Mouse (Mus musculus): ENCODE data around the gene Aif1. TPM values are rescaled to one million over a fixed set of nuclear protein-coding genes. Genes with fewer than 3 reads are reported as not detected.

Aif1 gene
- polyA plus RNA-seq, 1 experiment from 2014 or later = 6.2 TPM

DNA sequence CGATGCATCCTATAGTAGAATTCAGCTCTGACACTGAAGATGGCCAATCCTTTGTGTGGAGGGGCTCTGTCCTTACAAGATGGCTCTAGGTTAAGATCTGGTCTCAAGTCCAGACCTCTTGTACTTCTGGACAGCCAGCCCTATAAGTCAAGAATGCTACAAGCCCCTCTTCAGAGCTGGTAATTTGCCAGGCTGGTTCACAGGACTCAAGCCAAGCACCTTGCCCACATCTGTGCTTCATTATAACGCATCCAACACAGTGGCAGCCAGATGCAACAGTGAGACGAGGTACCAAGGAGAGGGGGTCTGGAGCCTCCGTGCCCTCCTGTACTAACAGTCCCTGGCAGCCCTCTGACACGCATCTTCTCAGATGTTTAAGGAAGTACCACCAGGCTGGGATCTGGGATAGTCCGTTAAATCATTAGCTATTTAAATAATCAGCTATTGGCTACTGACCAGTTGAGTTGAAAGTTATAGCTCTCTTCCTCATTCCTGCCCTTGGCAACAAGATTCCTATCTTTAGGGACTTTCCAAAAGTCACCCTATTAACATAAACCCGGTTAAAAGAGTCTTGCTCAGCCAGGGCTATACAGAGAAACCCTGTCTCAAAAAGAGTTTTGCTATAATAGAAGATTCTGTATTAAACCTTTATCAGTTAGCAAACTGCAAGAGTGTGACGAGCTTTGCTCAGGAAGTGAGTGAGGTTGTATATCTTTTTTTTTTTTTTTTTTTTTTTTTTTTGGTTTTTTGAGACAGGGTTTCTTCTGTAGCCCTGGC lies 1.5 kb downstream of the Aif1 start:
- WGBS = 80% methylated on average over 8 of the region's 8 CpGs
- H3K4me2 ChIP-seq (ENCODE audit: low read length) = no peak overlapping the region
- no peaks in the 10 kb centered on the region for H3K36me3 ChIP-seq (ENCODE audit: control insufficient read depth, insufficient read depth, low read length)
- H3K27me3 ChIP-seq (ENCODE audit: control insufficient read depth, insufficient read depth, low read depth, low read length) = no peaks in the 10 kb centered on the region
- H3K9me3 ChIP-seq (replicated peaks; ENCODE audit: control insufficient read depth, low read length, poor library complexity, severe bottlenecking) = no peaks in the 10 kb centered on the region
- no peak overlapping the region for H3K27ac ChIP-seq (ENCODE audit: low read length)
- no peaks in the 10 kb centered on the region for H3K4me1 ChIP-seq (ENCODE audit: control insufficient read depth, insufficient read depth, low read length)
- H3K4me3 ChIP-seq (ENCODE audit: low read depth, low read length) = no peak overlapping the region
- no peak for ATAC-seq
- no peak overlapping the region for H3K9ac ChIP-seq (ENCODE audit: low read depth, low read length)

DNA sequence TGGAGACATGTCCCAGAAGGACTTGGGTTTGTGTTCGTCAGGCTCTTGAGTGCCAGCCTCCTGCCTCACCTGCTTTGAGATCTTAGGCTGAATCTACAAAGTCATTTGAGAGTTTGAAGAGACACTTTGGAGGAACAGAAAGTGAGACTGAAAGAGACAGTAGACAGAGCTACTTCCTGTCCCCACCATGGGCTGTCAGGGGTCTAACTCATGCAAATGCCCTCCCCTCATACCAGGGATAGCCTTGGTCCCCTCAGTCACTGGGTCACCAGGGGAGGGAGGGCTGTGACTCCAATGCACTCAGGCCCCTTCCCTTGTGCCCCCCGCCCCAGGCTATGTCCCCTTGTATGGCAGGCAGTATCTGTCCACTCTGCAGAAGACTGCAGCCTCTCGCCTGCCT lies 2.5 kb downstream of the Aif1 start:
- H3K4me3 ChIP-seq (ENCODE audit: low read depth, low read length) = no peak overlapping the region
- no peaks in the 10 kb centered on the region for H3K36me3 ChIP-seq (ENCODE audit: control insufficient read depth, insufficient read depth, low read length)
- 82% methylated on average over 3 of the region's 3 CpGs for WGBS
- no peak for ATAC-seq
- H3K4me2 ChIP-seq (ENCODE audit: low read length) = no peak overlapping the region
- H3K9me3 ChIP-seq (replicated peaks; ENCODE audit: control insufficient read depth, low read length, poor library complexity, severe bottlenecking) = no peaks in the 10 kb centered on the region
- no peak overlapping the region for H3K27ac ChIP-seq (ENCODE audit: low read length)
- no peak overlapping the region for H3K9ac ChIP-seq (ENCODE audit: low read depth, low read length)
- no peaks in the 10 kb centered on the region for H3K27me3 ChIP-seq (ENCODE audit: control insufficient read depth, insufficient read depth, low read depth, low read length)
- no peaks in the 10 kb centered on the region for H3K4me1 ChIP-seq (ENCODE audit: control insufficient read depth, insufficient read depth, low read length)

DNA sequence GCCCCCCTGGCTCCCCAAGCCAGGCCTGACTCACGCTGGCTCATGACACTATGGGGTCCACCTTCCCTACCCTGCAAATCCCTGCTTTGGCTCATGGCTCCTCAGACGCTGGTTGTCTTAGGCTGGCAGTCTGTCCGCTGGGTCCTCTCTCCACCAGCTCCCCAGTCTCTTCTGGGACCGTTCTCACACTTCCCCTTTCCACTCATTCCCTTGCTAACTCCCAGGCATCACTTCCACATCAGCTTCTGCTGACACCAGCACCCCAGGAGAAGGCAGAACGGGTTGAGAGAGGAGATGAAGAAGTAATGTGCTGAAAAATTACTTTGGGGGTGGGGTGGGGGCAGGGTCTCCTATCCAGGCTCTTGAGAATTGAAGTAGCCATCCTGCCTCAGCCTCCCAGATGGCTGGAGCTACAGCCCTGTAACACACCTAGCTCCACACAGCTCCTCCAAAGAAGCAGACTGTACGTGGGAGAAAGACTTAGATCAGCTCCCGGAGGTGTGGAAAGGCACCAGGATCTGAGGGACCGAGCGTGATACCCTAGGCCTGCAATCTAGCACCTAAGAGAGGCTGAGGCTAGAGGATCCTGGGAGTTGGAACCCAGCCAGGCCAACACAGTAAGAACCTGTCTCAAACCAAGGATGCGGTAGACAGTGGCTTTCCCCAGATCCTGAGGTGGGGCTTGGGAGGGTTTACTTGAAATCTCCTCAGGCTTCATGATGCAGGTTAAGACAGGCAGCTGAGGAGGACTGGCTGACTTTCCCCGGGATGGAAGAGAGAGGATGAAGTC lies 3.2 kb downstream of the Aif1 start:
- Histone ChIP-seq H3K9ac (ENCODE audit: low read depth, low read length) (no peak overlapping the region), H3K27ac (ENCODE audit: low read length) (no peak overlapping the region), H3K4me3 (ENCODE audit: low read depth, low read length) (no peak overlapping the region), H3K4me2 (ENCODE audit: low read length) (no peak overlapping the region), H3K9me3 (replicated peaks; ENCODE audit: control insufficient read depth, low read length, poor library complexity, severe bottlenecking) (no peaks in the 10 kb centered on the region), H3K36me3 (ENCODE audit: control insufficient read depth, insufficient read depth, low read length) (no peaks in the 10 kb centered on the region), H3K4me1 (ENCODE audit: control insufficient read depth, insufficient read depth, low read length) (no peaks in the 10 kb centered on the region), H3K27me3 (ENCODE audit: control insufficient read depth, insufficient read depth, low read depth, low read length) (no peaks in the 10 kb centered on the region)
- 67% methylated on average over 11 of the region's 11 CpGs for WGBS
- no peak for ATAC-seq

DNA sequence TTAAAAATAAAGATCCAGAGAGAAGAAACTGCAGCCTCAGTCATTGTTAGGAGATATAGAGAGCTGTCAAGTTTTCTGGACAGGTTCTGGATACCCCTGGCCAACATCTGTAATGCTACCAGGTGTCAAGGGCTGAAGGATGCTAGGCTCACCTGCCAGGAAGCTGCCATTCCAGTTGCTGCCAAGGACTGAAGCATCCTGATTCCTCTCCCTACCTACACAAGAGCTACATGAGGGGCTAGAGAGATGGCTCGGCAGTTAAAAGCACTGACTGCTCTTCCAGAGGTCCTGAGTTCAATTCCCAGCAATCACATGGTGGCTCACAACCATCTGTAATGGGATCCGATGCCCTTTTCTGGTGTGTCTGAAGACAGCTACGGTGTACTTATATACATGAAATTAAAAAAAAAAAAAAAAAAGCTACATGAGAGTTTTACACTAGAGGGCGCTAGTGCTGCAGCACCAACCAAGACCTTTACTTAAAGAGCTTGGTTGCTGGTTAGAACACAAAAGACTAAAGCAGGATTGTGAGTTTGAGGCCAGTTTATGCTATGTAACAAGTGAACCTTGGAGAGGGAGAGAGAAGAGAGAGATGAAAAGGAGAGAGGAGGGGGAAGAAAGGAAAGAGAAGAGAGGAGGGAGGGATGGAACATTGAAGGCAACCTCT lies 7.2 kb downstream of the Aif1 start:
- H3K36me3 ChIP-seq (ENCODE audit: control insufficient read depth, insufficient read depth, low read length) = no peaks in the 10 kb centered on the region
- ATAC-seq = no peak
- H3K27me3 ChIP-seq (ENCODE audit: control insufficient read depth, insufficient read depth, low read depth, low read length) = no peaks in the 10 kb centered on the region
- peaks cover 10% of the 10 kb centered on the region for H3K4me1 ChIP-seq (ENCODE audit: control insufficient read depth, insufficient read depth, low read length)
- 18% methylated on average over 4 of the region's 4 CpGs for WGBS
- no peaks in the 10 kb centered on the region for H3K9me3 ChIP-seq (replicated peaks; ENCODE audit: control insufficient read depth, low read length, poor library complexity, severe bottlenecking)
- no peak overlapping the region for H3K9ac ChIP-seq (ENCODE audit: low read depth, low read length)
- no peak overlapping the region for H3K4me2 ChIP-seq (ENCODE audit: low read length)
- H3K27ac ChIP-seq (ENCODE audit: low read length) = no peak overlapping the region
- no peak overlapping the region for H3K4me3 ChIP-seq (ENCODE audit: low read depth, low read length)

DNA sequence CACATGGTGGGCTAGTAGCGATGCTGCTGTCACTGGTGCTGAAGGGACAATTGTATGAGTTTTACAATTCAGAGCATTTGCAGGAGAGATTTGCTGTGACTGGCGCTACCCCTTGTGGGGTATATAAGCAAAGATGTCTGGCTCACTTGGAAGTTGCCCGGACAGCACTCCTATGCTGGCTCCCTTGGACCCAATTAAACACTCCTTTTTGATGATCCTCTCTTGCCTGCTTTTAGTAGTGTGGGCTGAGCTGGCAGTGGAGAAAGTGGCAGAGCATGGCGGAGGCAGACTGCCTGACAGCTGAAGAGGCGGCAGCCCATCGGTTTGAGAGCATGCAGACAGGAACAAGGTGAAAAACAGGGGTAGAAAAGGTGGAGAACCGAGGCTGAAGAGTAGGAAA lies 8.1 kb downstream of the Aif1 start:
- ATAC-seq = no peak
- H3K4me3 ChIP-seq (ENCODE audit: low read depth, low read length) = no peak overlapping the region
- no peaks in the 10 kb centered on the region for H3K36me3 ChIP-seq (ENCODE audit: control insufficient read depth, insufficient read depth, low read length)
- H3K9me3 ChIP-seq (replicated peaks; ENCODE audit: control insufficient read depth, low read length, poor library complexity, severe bottlenecking) = no peaks in the 10 kb centered on the region
- no peak overlapping the region for H3K9ac ChIP-seq (ENCODE audit: low read depth, low read length)
- no peak overlapping the region for H3K27ac ChIP-seq (ENCODE audit: low read length)
- H3K27me3 ChIP-seq (ENCODE audit: control insufficient read depth, insufficient read depth, low read depth, low read length) = no peaks in the 10 kb centered on the region
- H3K4me2 ChIP-seq (ENCODE audit: low read length) = no peak overlapping the region
- peaks cover 16% of the 10 kb centered on the region for H3K4me1 ChIP-seq (ENCODE audit: control insufficient read depth, insufficient read depth, low read length)
- 88% methylated on average over 7 of the region's 7 CpGs for WGBS

DNA sequence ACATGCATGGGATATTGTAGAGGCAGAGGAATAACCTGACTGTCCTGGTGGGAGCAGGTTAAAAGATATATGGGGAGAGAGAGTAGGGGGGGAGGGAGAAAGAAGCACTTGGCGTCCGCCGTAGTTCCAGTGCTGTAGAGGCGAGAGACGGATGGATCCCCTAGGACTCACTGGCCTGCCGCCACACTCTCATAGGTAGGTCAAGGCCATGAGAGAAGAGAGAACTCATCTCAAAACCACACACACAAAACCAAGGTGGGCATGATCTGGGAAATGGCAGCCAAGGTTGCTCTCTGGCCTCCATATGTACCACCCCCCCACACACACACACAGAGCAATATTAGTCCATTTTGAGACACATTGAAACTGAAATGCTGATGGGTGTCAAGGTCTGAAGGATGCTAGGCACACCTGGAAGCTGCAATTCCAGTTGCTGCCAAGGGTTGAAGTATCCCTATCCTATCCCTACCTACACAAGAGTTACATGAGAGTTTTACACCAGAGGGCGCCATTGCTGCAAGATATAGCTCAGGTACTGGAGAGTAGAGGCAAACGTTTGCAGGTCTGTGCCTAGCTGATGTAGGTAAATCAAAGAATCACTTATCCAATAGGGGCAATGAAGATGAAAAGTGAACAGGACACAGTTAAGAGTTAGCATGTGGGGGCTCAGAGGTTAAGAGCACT lies 9.4 kb downstream of the Aif1 start:
- Histone ChIP-seq H3K9ac (ENCODE audit: low read depth, low read length) (peak overlapping the region; percentile 63; the same call in 1 of the 2 replicates), H3K4me3 (ENCODE audit: low read depth, low read length) (peak overlapping the region; percentile 99)

DNA sequence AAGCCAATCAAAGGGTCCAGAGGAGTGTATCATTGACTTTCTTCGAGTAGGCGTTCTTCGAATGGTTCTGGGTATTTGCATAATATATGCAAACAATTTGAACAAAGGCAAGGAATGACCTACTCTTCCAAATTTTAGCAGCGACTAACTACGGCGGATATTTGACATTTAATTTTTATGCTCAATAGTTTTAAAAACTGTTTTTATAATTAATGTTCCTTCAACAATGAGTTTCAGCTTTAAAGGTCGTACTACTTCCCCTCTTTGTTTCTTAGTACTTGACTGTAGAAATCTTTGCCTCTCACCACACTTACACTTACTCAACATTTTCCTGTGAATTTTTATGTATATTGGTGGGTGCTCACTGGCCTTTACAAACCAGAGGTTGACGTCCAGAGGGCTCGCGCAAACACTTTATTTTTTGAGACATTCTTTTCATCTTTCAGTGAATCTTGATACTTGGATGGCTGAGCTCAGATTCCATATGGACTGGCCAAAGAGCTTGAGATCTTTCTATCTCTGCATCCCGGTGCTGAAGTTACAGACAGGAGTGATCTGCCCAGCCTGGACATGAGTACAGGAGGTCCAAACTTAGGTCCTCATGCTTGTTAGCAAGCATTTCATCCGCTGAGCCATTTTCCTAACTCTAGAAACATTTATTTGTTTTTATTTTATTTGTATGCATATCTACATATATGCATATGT lies 10.3 kb downstream of the Aif1 start:
- no peak for ATAC-seq
- Histone ChIP-seq H3K9ac (ENCODE audit: low read depth, low read length) (peak overlapping the region; percentile 63), H3K4me2 (ENCODE audit: low read length) (peak overlapping the region; percentile 66), H3K36me3 (ENCODE audit: control insufficient read depth, insufficient read depth, low read length) (peaks cover 8% of the 10 kb centered on the region), H3K27me3 (ENCODE audit: control insufficient read depth, insufficient read depth, low read depth, low read length) (no peaks in the 10 kb centered on the region), H3K4me3 (ENCODE audit: low read depth, low read length) (peak overlapping the region; percentile 99), H3K9me3 (replicated peaks; ENCODE audit: control insufficient read depth, low read length, poor library complexity, severe bottlenecking) (no peaks in the 10 kb centered on the region), H3K4me1 (ENCODE audit: control insufficient read depth, insufficient read depth, low read length) (peaks cover 29% of the 10 kb centered on the region), H3K27ac (ENCODE audit: low read length) (peak overlapping the region; percentile 99)
- 17% methylated on average over 12 of the region's 12 CpGs for WGBS

More for the DNA sequence above, 9.4 kb downstream of the Aif1 start:
- H3K4me1 ChIP-seq (ENCODE audit: control insufficient read depth, insufficient read depth, low read length) = peaks cover 27% of the 10 kb centered on the region
- no peaks in the 10 kb centered on the region; the same call in 1 of the 2 replicates for H3K36me3 ChIP-seq (ENCODE audit: control insufficient read depth, insufficient read depth, low read length)
- no peak for ATAC-seq
- H3K9me3 ChIP-seq (replicated peaks; ENCODE audit: control insufficient read depth, low read length, poor library complexity, severe bottlenecking) = no peaks in the 10 kb centered on the region
- 66% methylated on average over 8 of the region's 8 CpGs for WGBS
- H3K27ac ChIP-seq (ENCODE audit: low read length) = peak overlapping the region; percentile 99
- peak overlapping the region; percentile 66 for H3K4me2 ChIP-seq (ENCODE audit: low read length)
- H3K27me3 ChIP-seq (ENCODE audit: control insufficient read depth, insufficient read depth, low read depth, low read length) = no peaks in the 10 kb centered on the region

Data from midbrain, embryonic 16.5 days (tissue).